Mouse (Mus musculus): ENCODE data around the gene Armc3. TPM values are rescaled to one million over a fixed set of nuclear protein-coding genes. Genes with fewer than 3 reads are reported as not detected.

Gene Armc3
- polyA plus RNA-seq, 1 experiment: not detected

- Histone ChIP-seq H3K4me3 (ENCODE audit: low read depth, low read length) (no peak overlapping the region), H3K27me3 (ENCODE audit: control insufficient read depth, insufficient read depth, low read length, poor library complexity, severe bottlenecking) (no peaks in the 10 kb centered on the region; the same call in 1 of the 2 replicates), H3K27ac (ENCODE audit: insufficient read depth, low read length) (no peak overlapping the region), H3K9me3 (replicated peaks; ENCODE audit: control insufficient read depth, insufficient read depth, low read length, poor library complexity, severe bottlenecking) (no peaks in the 10 kb centered on the region), H3K4me1 (ENCODE audit: control insufficient read depth, insufficient read depth, low read length) (no peaks in the 10 kb centered on the region), H3K9ac (ENCODE audit: low read depth, poor library complexity, severe bottlenecking) (no peak overlapping the region), H3K36me3 (ENCODE audit: control insufficient read depth, insufficient read depth, low read length, poor library complexity, severe bottlenecking) (no peaks in the 10 kb centered on the region)
- TF ChIP-seq EP300 (IDR thresholded peaks at IDR 0.05; ENCODE audit: insufficient read depth, low read depth, low read length): no peak
- no peak for TF ChIP-seq CTCF (IDR thresholded peaks at IDR 0.05; ENCODE audit: low read depth, low read length)
- TF ChIP-seq POLR2A (IDR thresholded peaks at IDR 0.05; ENCODE audit: insufficient read depth, low read length): no peak
Measured at GRCm38 (mm10) chr2:19260399-19260798, 61.3 kb downstream of the Armc3 start.

GRCm38 (mm10) chr2:19263375-19263774 lies 64.3 kb downstream of the Armc3 start:
- Histone ChIP-seq H3K4me1 (ENCODE audit: control insufficient read depth, insufficient read depth, low read length) (no peaks in the 10 kb centered on the region), H3K27ac (ENCODE audit: insufficient read depth, low read length) (no peak overlapping the region), H3K9ac (ENCODE audit: low read depth, poor library complexity, severe bottlenecking) (no peak overlapping the region), H3K9me3 (replicated peaks; ENCODE audit: control insufficient read depth, insufficient read depth, low read length, poor library complexity, severe bottlenecking) (no peaks in the 10 kb centered on the region), H3K27me3 (ENCODE audit: control insufficient read depth, insufficient read depth, low read length, poor library complexity, severe bottlenecking) (no peaks in the 10 kb centered on the region; the same call in 1 of the 2 replicates), H3K36me3 (ENCODE audit: control insufficient read depth, insufficient read depth, low read length, poor library complexity, severe bottlenecking) (no peaks in the 10 kb centered on the region), H3K4me3 (ENCODE audit: low read depth, low read length) (no peak overlapping the region)
- TF ChIP-seq CTCF (IDR thresholded peaks at IDR 0.05; ENCODE audit: low read depth, low read length): peak; percentile 38
- TF ChIP-seq EP300 (IDR thresholded peaks at IDR 0.05; ENCODE audit: insufficient read depth, low read depth, low read length): no peak

GRCm38 (mm10) chr2:19265834-19266233 lies 66.7 kb downstream of the Armc3 start:
- no peaks in the 10 kb centered on the region for H3K36me3 ChIP-seq (ENCODE audit: control insufficient read depth, insufficient read depth, low read length, poor library complexity, severe bottlenecking)
- no peaks in the 10 kb centered on the region for H3K4me1 ChIP-seq (ENCODE audit: control insufficient read depth, insufficient read depth, low read length)
- no peak overlapping the region for H3K4me3 ChIP-seq (ENCODE audit: low read depth, low read length)
- TF ChIP-seq CTCF (IDR thresholded peaks at IDR 0.05; ENCODE audit: low read depth, low read length) (no peak), POLR2A (IDR thresholded peaks at IDR 0.05; ENCODE audit: insufficient read depth, low read length) (no peak), EP300 (IDR thresholded peaks at IDR 0.05; ENCODE audit: insufficient read depth, low read depth, low read length) (no peak)
- H3K9me3 ChIP-seq (replicated peaks; ENCODE audit: control insufficient read depth, insufficient read depth, low read length, poor library complexity, severe bottlenecking): no peaks in the 10 kb centered on the region
- no peaks in the 10 kb centered on the region; the same call in 1 of the 2 replicates for H3K27me3 ChIP-seq (ENCODE audit: control insufficient read depth, insufficient read depth, low read length, poor library complexity, severe bottlenecking)
- no peak overlapping the region for H3K27ac ChIP-seq (ENCODE audit: insufficient read depth, low read length)
- H3K9ac ChIP-seq (ENCODE audit: low read depth, poor library complexity, severe bottlenecking): no peak overlapping the region

GRCm38 (mm10) chr2:19267396-19267795 lies 68.3 kb downstream of the Armc3 start:
- Histone ChIP-seq H3K27me3 (ENCODE audit: control insufficient read depth, insufficient read depth, low read length, poor library complexity, severe bottlenecking) (no peaks in the 10 kb centered on the region; the same call in 1 of the 2 replicates), H3K36me3 (ENCODE audit: control insufficient read depth, insufficient read depth, low read length, poor library complexity, severe bottlenecking) (no peaks in the 10 kb centered on the region), H3K4me1 (ENCODE audit: control insufficient read depth, insufficient read depth, low read length) (no peaks in the 10 kb centered on the region), H3K27ac (ENCODE audit: insufficient read depth, low read length) (no peak overlapping the region), H3K9me3 (replicated peaks; ENCODE audit: control insufficient read depth, insufficient read depth, low read length, poor library complexity, severe bottlenecking) (no peaks in the 10 kb centered on the region), H3K4me3 (ENCODE audit: low read depth, low read length) (no peak overlapping the region), H3K9ac (ENCODE audit: low read depth, poor library complexity, severe bottlenecking) (no peak overlapping the region)
- no peak for TF ChIP-seq CTCF (IDR thresholded peaks at IDR 0.05; ENCODE audit: low read depth, low read length)
- no peak for TF ChIP-seq EP300 (IDR thresholded peaks at IDR 0.05; ENCODE audit: insufficient read depth, low read depth, low read length)
- TF ChIP-seq POLR2A (IDR thresholded peaks at IDR 0.05; ENCODE audit: insufficient read depth, low read length): no peak

- no peaks in the 10 kb centered on the region for H3K9me3 ChIP-seq (replicated peaks; ENCODE audit: control insufficient read depth, insufficient read depth, low read length, poor library complexity, severe bottlenecking)
- no peaks in the 10 kb centered on the region for H3K4me1 ChIP-seq (ENCODE audit: control insufficient read depth, insufficient read depth, low read length)
- no peak overlapping the region for H3K4me3 ChIP-seq (ENCODE audit: low read depth, low read length)
- H3K36me3 ChIP-seq (ENCODE audit: control insufficient read depth, insufficient read depth, low read length, poor library complexity, severe bottlenecking): no peaks in the 10 kb centered on the region
- no peaks in the 10 kb centered on the region; the same call in 1 of the 2 replicates for H3K27me3 ChIP-seq (ENCODE audit: control insufficient read depth, insufficient read depth, low read length, poor library complexity, severe bottlenecking)
- no peak overlapping the region for H3K9ac ChIP-seq (ENCODE audit: low read depth, poor library complexity, severe bottlenecking)
- H3K27ac ChIP-seq (ENCODE audit: insufficient read depth, low read length): no peak overlapping the region
- no peak for TF ChIP-seq EP300 (IDR thresholded peaks at IDR 0.05; ENCODE audit: insufficient read depth, low read depth, low read length)
- peak; percentile 17 for TF ChIP-seq CTCF (IDR thresholded peaks at IDR 0.05; ENCODE audit: low read depth, low read length)
Measured at GRCm38 (mm10) chr2:19269955-19270354, 70.9 kb downstream of the Armc3 start.

GRCm38 (mm10) chr2:19270709-19271120 lies 71.6 kb downstream of the Armc3 start:
- no peaks in the 10 kb centered on the region; the same call in 1 of the 2 replicates for H3K27me3 ChIP-seq (ENCODE audit: control insufficient read depth, insufficient read depth, low read length, poor library complexity, severe bottlenecking)
- no peaks in the 10 kb centered on the region for H3K36me3 ChIP-seq (ENCODE audit: control insufficient read depth, insufficient read depth, low read length, poor library complexity, severe bottlenecking)
- TF ChIP-seq EP300 (IDR thresholded peaks at IDR 0.05; ENCODE audit: insufficient read depth, low read depth, low read length): no peak
- TF ChIP-seq POLR2A (IDR thresholded peaks at IDR 0.05; ENCODE audit: insufficient read depth, low read length): no peak
- no peak for TF ChIP-seq CTCF (IDR thresholded peaks at IDR 0.05; ENCODE audit: low read depth, low read length)
- H3K4me1 ChIP-seq (ENCODE audit: control insufficient read depth, insufficient read depth, low read length): no peaks in the 10 kb centered on the region
- H3K9me3 ChIP-seq (replicated peaks; ENCODE audit: control insufficient read depth, insufficient read depth, low read length, poor library complexity, severe bottlenecking): no peaks in the 10 kb centered on the region
- no peak overlapping the region for H3K27ac ChIP-seq (ENCODE audit: insufficient read depth, low read length)
- H3K4me3 ChIP-seq (ENCODE audit: low read depth, low read length): no peak overlapping the region
- no peak overlapping the region for H3K9ac ChIP-seq (ENCODE audit: low read depth, poor library complexity, severe bottlenecking)
